Mouse (Mus musculus): ENCODE data around the gene Dspp. TPM values are rescaled to one million over a fixed set of nuclear protein-coding genes. Genes with fewer than 3 reads are reported as not detected.

Dspp gene
- not detected for polyA plus RNA-seq (2014; fragmentation: Illumina TruSeq; extraction: RNeasy Lipid Tissue Mini Kit (QIAGEN cat#74804))

DNA sequence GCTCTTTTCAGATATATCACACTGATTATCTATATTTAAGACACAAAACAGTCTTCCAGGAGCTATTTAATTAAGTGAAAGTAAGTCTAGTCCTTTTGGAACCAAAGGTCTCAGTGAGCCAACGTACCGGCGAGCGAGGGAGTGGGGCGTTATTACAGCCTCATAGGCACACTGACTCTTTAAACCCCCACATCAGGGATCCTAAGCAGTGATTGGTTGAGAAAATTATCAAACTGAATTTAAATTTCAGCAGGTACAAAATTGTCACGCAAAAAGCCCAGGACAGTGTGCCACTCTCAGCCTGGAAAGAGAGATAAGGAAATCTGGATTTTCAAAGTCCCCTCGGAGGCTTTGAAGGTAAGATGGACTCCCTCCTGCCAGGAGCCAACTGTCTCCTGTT is at the start of gene Dspp:
Dspp (plus strand) TSS at position 301 of the 400 bp plus-strand sequence.

DNA sequence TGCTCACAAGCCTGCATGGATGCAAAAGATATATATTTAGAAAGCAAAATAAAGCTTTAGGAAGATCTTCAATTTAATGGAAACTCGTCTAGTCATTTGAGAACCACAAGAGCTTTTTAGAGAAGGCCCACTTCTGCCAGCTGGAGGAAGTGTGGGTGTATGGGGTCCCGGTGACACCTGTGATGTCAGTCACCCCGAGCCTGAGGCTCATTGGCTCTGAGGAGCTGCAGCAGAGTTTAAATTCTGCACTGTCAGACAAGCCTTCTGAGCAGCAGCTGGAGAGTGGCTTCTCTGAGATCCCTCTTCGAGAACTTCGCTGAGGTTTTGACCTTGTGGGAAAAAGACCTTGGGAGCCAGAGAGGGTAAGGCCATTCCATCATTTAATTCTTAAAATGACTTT is 31.8 kb downstream of the Dspp start, which contains the start of gene Dmp1:
Dmp1 (plus strand) TSS at position 263 of the 400 bp plus-strand sequence.

Other genes starting within 250 kb of the Dspp start
- 0.57 TPM for gene Hsd17b13, start 193.3 kb upstream of the Dspp start, polyA plus RNA-seq (2014; fragmentation: Illumina TruSeq; extraction: RNeasy Lipid Tissue Mini Kit (QIAGEN cat#74804))
- 112 TPM for gene Hsd17b11, start 148.8 kb upstream of the Dspp start, polyA plus RNA-seq (2014; fragmentation: Illumina TruSeq; extraction: RNeasy Lipid Tissue Mini Kit (QIAGEN cat#74804))
- gene Nudt9, start 124.4 kb upstream of the Dspp start, polyA plus RNA-seq (2014; fragmentation: Illumina TruSeq; extraction: RNeasy Lipid Tissue Mini Kit (QIAGEN cat#74804)): 9.2 TPM
- not detected for gene Gm17660, start 93.1 kb upstream of the Dspp start, polyA plus RNA-seq (2014; fragmentation: Illumina TruSeq; extraction: RNeasy Lipid Tissue Mini Kit (QIAGEN cat#74804))
- gene Sparcl1, start 57.0 kb upstream of the Dspp start, polyA plus RNA-seq (2014; fragmentation: Illumina TruSeq; extraction: RNeasy Lipid Tissue Mini Kit (QIAGEN cat#74804)): 598 TPM
- not detected for gene Dmp1, start 31.9 kb downstream of the Dspp start, polyA plus RNA-seq (2014; fragmentation: Illumina TruSeq; extraction: RNeasy Lipid Tissue Mini Kit (QIAGEN cat#74804))
- gene Ibsp, start 128.5 kb downstream of the Dspp start, polyA plus RNA-seq (2014; fragmentation: Illumina TruSeq; extraction: RNeasy Lipid Tissue Mini Kit (QIAGEN cat#74804)): 0.86 TPM
- not detected for gene Mepe, start 154.6 kb downstream of the Dspp start, polyA plus RNA-seq (2014; fragmentation: Illumina TruSeq; extraction: RNeasy Lipid Tissue Mini Kit (QIAGEN cat#74804))